Mouse (Mus musculus) hindbrain, embryonic 15.5 days (tissue): ENCODE data around the gene Ppm1a. TPM values are rescaled to one million over a fixed set of nuclear protein-coding genes. Genes with fewer than 3 reads are reported as not detected.
A peak's percentile ranks its signal among the peaks of the same experiment; 100 is the strongest.
"Not testable (repeated sequence)": the region's sequence is repeated elsewhere in the genome, so short reads cannot be mapped to it uniquely, and the experiment has no call there.

Source experiments
- ATAC-seq: fragments of 200-750 bp; cut with Nextera tagmentation; 2 replicates; pipeline ENCODE4 v1.8.0; 2017; ENCODE audit warnings: low read depth, moderate number of reproducible peaks, moderate TSS enrichment; ENCODE audit not compliant: low FRiP score
- H3K27ac ChIP-seq: fragments of 300-500 bp; sonication (generic); replicated peaks from 2 replicates; pipeline ENCODE4 v1.5.1; 2015; ENCODE audit warnings: mild to moderate bottlenecking, inconsistent platforms
- H3K27me3 ChIP-seq: fragments of 300-500 bp; sonication (generic); 2 replicates; pipeline ENCODE4 v1.6.1; 2015; ENCODE audit warnings: control low read depth, inconsistent platforms
- H3K36me3 ChIP-seq: fragments of 300-500 bp; sonication (generic); 2 replicates; pipeline ENCODE4 v1.6.1; 2015; ENCODE audit warnings: control low read depth, inconsistent platforms
- H3K4me1 ChIP-seq: fragments of 300-500 bp; sonication (generic); replicated peaks from 2 replicates; pipeline ENCODE4 v1.6.1; 2015; ENCODE audit warnings: control low read depth, inconsistent platforms
- H3K4me2 ChIP-seq: fragments of 300-500 bp; sonication (generic); 2 replicates; pipeline ENCODE4 v1.6.1; 2015; ENCODE audit warnings: moderate library complexity, mild to moderate bottlenecking, inconsistent platforms
- H3K4me3 ChIP-seq: fragments of 300-500 bp; sonication (generic); 2 replicates; pipeline ENCODE4 v1.5.1; 2015; ENCODE audit warnings: mild to moderate bottlenecking, inconsistent platforms
- H3K9ac ChIP-seq: fragments of 300-500 bp; sonication (generic); 2 replicates; pipeline ENCODE4 v1.6.1; 2015; ENCODE audit warnings: inconsistent platforms
- H3K9me3 ChIP-seq: fragments of 300-500 bp; sonication (generic); 2 replicates; pipeline ENCODE4 v1.6.1; 2016; ENCODE audit warnings: control low read depth, inconsistent platforms
- WGBS: fragments of 180-500 bp; shearing (Covaris S2); methylation state at CpG from one replicate; pipeline ENCODE4 v1.1.7; 2015; 5-methylcytosine and 5-hydroxymethylcytosine counted together
- polyA plus RNA-seq: library from polyadenylated mRNA; unstranded; fragments of >200 nt; fragmentation: Nextera tagmentation; extraction: Ambion mirVana; gene quantifications from 2 replicates; pipeline ENCODE4 v1.2.1, GENCODE M21; 2015

Ppm1a gene
- polyA plus RNA-seq, 1 experiment from 2014 or later = 70.9 TPM

DNA sequence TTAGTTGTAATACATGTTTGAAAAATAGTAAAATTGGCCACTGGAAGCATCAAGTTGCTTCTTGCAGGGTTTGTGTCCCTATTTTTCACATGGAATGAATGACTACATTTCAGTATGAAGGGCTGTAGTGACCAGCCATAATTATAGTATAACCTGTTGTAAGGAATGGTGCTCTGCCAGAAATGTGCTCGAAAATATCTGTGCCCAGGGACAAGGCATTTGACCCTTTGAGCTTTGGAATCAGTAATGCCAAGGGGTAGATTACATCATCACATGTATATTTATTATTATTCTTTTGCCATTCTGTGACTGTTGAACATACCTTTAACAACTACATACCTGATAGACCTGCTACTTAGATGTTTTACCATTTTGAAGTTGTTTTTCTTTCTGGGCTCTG, 5.9 kb downstream of the Ppm1a start:
- H3K4me1 ChIP-seq = peaks cover 28% of the 10 kb centered on the region
- no peaks in the 10 kb centered on the region for H3K27me3 ChIP-seq
- ATAC-seq = no peak
- peak overlapping the region; percentile 70 for H3K4me2 ChIP-seq
- H3K27ac ChIP-seq = no peak overlapping the region
- no peak overlapping the region for H3K9ac ChIP-seq
- WGBS = 46% methylated on average over 1 of the region's 1 CpGs
- H3K36me3 ChIP-seq = no peaks in the 10 kb centered on the region
- no peaks in the 10 kb centered on the region for H3K9me3 ChIP-seq
- H3K4me3 ChIP-seq = peak overlapping the region; percentile 69

DNA sequence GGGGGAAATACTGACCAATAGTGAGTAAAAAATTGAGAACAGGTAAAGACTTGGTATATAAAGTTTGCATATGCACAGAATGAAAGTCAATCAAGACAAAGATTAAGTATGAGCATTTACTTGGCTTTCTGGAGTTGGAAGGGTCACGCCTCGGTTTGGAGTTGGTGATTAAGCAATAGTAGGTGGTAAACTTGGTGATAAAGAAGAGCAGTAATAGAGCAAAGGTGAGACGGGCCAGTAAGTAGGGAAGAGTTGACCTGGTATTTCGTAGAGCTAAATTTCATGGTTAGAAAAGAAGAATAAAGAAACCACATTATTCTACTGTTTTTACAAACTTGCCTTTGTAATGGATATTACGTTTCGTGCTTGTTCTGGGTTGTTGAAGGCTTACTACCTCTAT, 10.6 kb downstream of the Ppm1a start:
- Histone ChIP-seq H3K27ac (no peak overlapping the region), H3K9me3 (no peaks in the 10 kb centered on the region), H3K4me3 (no peak overlapping the region), H3K36me3 (no peaks in the 10 kb centered on the region), H3K9ac (no peak overlapping the region), H3K27me3 (no peaks in the 10 kb centered on the region), H3K4me1 (peaks cover 17% of the 10 kb centered on the region), H3K4me2 (no peak overlapping the region)
- ATAC-seq = no peak
- WGBS = 92% methylated on average over 6 of the region's 6 CpGs

DNA sequence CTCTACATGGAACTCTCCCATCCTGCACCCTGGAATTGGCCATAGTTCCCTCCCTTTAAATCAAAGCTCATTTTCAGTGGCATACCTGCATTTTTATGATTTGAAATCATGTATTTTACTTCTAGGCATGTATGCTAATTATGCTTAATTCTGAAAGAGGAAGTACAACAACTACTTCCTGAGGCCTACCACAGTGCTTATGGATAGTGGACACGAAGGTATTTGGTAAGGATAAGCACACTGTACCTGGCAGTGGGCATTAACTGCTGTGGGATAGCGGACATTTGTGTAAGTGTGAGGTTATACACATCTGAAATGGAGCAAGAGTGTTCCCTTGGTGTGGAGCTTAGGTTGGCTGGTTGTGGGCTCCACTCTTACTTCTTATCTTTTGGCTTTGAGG, 11.0 kb downstream of the Ppm1a start:
- Histone ChIP-seq H3K36me3 (no peaks in the 10 kb centered on the region), H3K9me3 (no peaks in the 10 kb centered on the region), H3K4me3 (no peak overlapping the region), H3K27me3 (no peaks in the 10 kb centered on the region), H3K4me1 (peaks cover 13% of the 10 kb centered on the region), H3K4me2 (no peak overlapping the region), H3K9ac (no peak overlapping the region), H3K27ac (no peak overlapping the region)
- 89% methylated on average over 2 of the region's 2 CpGs for WGBS
- ATAC-seq = no peak

DNA sequence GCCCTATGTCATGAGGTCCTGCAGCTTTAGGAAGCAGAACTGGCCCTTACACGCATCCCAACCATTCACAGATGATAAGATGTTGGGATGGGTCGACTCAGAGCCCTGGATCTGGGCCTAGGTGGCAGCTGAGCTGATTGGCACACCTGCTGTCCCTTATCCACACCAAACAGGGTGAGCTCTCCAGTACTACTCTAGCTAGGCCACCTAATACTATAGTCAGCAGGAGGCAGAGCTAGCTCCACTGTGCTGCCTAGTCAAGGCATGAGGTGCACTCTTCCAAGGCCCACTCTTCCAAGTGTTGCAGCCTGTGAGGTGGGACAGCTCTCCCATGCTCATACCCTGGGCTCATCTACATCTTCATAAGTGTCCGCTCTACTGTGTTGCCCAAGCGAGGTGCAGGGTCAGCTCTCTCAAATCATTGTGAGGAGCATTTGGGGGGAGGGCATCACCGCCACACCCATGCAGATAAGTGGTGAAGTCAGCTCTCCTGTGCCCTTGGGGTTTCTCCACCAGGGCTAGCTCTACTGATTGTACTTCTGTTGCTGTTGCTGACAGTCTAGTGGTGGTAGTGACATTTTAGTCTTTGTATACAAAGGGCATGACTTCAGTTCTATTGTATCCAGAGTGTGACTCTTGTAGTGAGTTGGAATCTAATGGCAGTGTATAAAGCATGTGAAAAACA, 12.4 kb downstream of the Ppm1a start:
- H3K4me3 ChIP-seq = no peak overlapping the region
- H3K9ac ChIP-seq = no peak overlapping the region
- H3K4me2 ChIP-seq = no peak overlapping the region
- ATAC-seq = peak; percentile 24; the same call in 1 of the 2 replicates
- WGBS = 95% methylated on average over 5 of the region's 5 CpGs
- 0 out of 2 replicates have a peak, but pooled peaks cover 4% of the 10 kb centered on the region for H3K4me1 ChIP-seq
- no peaks in the 10 kb centered on the region for H3K9me3 ChIP-seq
- H3K27ac ChIP-seq = no peak overlapping the region
- H3K36me3 ChIP-seq = no peaks in the 10 kb centered on the region
- H3K27me3 ChIP-seq = no peaks in the 10 kb centered on the region

DNA sequence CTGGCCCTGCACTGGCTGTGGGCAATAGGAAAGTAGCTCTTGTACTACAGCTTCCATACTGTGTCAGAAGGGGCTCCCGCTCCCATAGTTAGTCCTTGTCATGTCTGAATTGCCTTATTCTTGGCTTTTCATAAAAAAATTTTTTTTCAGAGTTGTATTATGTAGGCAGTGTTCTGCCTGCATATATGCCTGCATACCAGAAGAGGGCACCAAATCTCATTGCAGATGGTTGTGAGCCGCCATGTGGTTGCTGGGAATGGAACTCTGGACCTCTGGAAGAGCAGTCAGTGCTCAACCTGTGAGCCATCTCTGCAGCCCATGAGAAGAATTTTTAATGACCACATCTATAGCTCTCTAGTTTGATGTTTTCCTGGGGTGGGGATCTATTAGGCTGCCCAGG, 13.9 kb downstream of the Ppm1a start:
- WGBS = 100% methylated on average over 2 of the region's 2 CpGs

DNA sequence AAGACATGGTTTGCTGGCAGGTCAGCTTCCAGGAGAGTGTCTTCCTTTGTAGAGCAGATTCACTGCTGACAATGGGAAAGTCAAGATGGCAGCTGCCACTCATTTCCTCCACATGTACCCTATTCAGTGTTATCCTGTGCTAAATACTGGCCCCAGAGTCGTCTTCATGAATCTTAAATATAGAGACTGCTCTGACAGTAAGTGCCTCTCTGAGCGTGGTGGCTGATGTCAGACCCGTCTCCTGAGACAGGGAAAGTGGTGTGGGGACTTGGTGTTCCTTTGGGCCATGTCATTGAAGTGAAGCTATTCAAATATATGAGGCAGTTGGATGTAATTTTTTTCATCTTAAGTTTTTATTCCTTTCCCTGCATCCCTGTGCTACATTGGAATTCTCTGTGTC, 14.5 kb downstream of the Ppm1a start:
- Histone ChIP-seq H3K36me3 (no peaks in the 10 kb centered on the region), H3K4me2 (no peak overlapping the region), H3K9me3 (no peaks in the 10 kb centered on the region), H3K4me1 (0 out of 2 replicates have a peak, but pooled peaks cover 4% of the 10 kb centered on the region), H3K9ac (no peak overlapping the region), H3K27me3 (no peaks in the 10 kb centered on the region), H3K27ac (no peak overlapping the region), H3K4me3 (no peak overlapping the region)
- ATAC-seq = no peak
- 85% methylated on average over 3 of the region's 3 CpGs for WGBS

More for the DNA sequence above, 13.9 kb downstream of the Ppm1a start:
- no peak overlapping the region for H3K9ac ChIP-seq
- no peaks in the 10 kb centered on the region for H3K9me3 ChIP-seq
- H3K27me3 ChIP-seq = no peaks in the 10 kb centered on the region
- H3K4me3 ChIP-seq = no peak overlapping the region
- H3K36me3 ChIP-seq = no peaks in the 10 kb centered on the region
- 0 out of 2 replicates have a peak, but pooled peaks cover 4% of the 10 kb centered on the region for H3K4me1 ChIP-seq
- H3K27ac ChIP-seq = no peak overlapping the region
- H3K4me2 ChIP-seq = no peak overlapping the region
- no peak for ATAC-seq

DNA sequence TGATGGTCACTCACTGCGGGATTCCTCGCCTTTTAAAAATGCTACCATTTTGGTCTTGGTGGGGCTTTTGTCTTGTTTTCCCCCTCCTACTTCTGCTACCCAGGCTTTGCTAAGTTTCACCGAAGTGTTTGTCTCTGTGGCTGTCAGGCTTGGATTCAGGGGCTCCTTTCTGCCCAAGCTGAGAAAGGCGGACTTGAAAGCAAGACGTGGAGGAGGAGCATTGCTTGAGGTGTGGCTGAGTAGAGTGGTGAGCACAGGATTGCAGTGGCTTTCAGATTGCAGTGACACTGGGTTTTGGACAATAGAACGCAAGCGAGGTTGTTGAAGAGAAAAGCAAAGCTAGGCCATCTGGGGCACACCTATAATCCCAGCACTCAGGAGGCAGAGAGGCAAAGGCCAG, 16.7 kb downstream of the Ppm1a start:
- H3K27me3 ChIP-seq = no peaks in the 10 kb centered on the region
- 62% methylated on average over 7 of the region's 7 CpGs for WGBS
- no peaks in the 10 kb centered on the region for H3K36me3 ChIP-seq
- peaks cover 4% of the 10 kb centered on the region; the same call in 1 of the 2 replicates for H3K4me1 ChIP-seq
- H3K27ac ChIP-seq = no peak overlapping the region
- no peak overlapping the region for H3K9ac ChIP-seq
- H3K9me3 ChIP-seq = no peaks in the 10 kb centered on the region
- no peak overlapping the region for H3K4me2 ChIP-seq
- H3K4me3 ChIP-seq = no peak overlapping the region
- no peak for ATAC-seq

DNA sequence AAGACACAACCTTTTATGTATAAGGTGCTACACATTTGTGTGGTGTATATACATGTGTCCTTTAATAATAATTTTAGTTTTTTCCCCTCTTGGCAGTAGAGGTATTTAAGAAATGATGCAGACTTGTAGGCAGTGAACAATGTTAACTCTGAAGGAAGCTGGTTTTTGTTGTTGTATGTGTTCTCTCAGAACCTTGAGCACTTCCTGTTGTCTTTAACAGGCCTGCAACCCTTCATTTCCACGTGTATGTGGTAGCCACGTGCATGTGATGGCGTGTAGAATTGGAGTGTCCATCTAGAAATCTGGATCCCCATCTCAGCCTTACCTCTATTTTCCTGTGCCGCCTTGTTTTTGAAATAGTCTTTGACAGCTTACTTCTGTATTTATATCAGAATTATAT, 20.0 kb downstream of the Ppm1a start:
- ATAC-seq = no peak
- Histone ChIP-seq H3K9me3 (no peaks in the 10 kb centered on the region), H3K36me3 (no peaks in the 10 kb centered on the region), H3K27ac (no peak overlapping the region), H3K4me3 (no peak overlapping the region), H3K9ac (no peak overlapping the region), H3K4me2 (no peak overlapping the region), H3K4me1 (peaks cover 4% of the 10 kb centered on the region; the same call in 1 of the 2 replicates), H3K27me3 (no peaks in the 10 kb centered on the region)
- WGBS = 91% methylated on average over 4 of the region's 4 CpGs

DNA sequence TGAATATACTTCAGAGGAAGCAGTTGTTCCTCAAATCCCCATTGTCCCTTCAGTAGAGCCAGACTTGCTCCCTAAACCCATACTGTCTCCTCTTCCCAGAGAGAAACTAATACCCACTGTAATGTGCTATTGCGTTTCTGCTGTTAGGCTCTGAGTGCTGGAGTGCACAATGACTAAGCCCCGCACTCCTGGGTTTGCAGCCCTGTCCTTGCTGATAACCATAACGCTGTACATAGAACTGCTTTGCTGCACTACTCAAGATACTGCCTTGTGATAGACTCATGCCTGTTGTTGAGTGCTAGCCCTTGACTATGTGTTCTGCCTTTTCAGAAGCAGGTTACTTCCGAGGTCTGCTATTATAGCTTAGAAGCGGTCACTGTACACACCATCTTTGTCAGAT, 22.9 kb downstream of the Ppm1a start:
- peaks cover 14% of the 10 kb centered on the region for H3K36me3 ChIP-seq
- H3K9ac ChIP-seq = no peak overlapping the region
- 92% methylated on average over 5 of the region's 5 CpGs for WGBS
- no peaks in the 10 kb centered on the region for H3K9me3 ChIP-seq
- H3K4me3 ChIP-seq = no peak overlapping the region
- H3K27me3 ChIP-seq = no peaks in the 10 kb centered on the region
- H3K27ac ChIP-seq = no peak overlapping the region
- no peak overlapping the region for H3K4me2 ChIP-seq
- no peak for ATAC-seq
- peaks cover 4% of the 10 kb centered on the region; the same call in 1 of the 2 replicates for H3K4me1 ChIP-seq

DNA sequence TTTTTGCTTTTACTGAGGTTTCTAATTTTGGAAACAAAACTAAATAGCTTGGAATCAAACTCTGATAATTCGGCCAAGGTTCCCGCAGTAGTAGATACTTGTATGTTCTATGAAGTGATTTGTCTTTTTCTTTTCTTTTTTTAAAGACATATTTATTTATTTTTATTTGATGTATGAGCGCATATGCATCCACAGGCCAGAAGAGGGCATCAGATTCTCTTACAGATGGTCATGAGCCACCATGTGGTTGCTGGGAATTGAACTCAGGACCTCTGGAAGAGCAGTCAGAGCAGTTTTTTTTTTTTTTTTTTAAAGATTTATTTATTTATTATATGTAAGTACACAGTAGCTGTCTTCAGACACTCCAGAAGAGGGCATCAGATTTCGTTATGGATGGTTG, 25.5 kb downstream of the Ppm1a start:
- H3K9ac ChIP-seq, H3K9me3 ChIP-seq, H3K4me3 ChIP-seq, H3K4me2 ChIP-seq, H3K27ac ChIP-seq, H3K4me1 ChIP-seq, ATAC-seq, H3K27me3 ChIP-seq: not testable (repeated sequence)
- 93% methylated on average over 4 of the region's 4 CpGs for WGBS
- H3K36me3 ChIP-seq = peaks cover 28% of the 10 kb centered on the region

DNA sequence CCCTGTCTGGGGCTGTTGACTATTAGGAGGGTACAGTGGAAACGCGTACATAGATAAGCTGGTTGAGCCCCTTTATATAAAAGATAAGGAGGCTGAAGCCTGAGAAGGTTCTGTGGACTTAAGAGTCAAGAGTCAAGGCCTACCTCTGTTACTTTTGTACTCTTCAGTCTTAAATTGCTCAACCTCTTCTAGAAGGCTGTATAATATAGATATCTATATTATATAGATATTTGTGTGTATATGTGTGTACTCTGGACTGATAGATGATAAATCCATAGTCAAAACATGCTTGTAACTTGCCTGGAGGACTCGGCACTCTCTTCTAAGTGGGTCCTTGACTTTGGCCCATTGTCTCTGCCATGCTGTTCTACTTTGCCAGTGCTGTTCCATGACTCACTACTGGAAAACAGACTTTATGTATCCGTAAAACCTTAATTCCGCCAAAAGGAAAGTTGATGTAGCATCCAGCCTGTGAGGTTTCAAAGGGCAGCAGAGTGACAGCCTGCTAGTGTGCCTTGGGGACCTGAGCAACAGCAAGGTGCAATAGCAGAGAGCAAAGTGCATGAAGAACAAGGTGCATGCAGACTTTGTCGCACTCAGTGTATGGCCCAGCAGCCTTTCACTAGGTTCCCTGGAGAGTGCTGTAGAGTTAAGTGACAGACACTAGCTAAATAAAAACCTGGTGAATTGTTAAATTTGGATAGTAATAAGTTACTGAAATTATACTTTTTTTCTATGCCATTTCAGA, 28.1 kb downstream of the Ppm1a start:
- Histone ChIP-seq H3K4me2 (no peak overlapping the region), H3K9me3 (no peaks in the 10 kb centered on the region), H3K27ac (no peak overlapping the region), H3K4me1 (0 out of 2 replicates have a peak, but pooled peaks cover 4% of the 10 kb centered on the region), H3K27me3 (no peaks in the 10 kb centered on the region), H3K4me3 (no peak overlapping the region), H3K36me3 (peaks cover 28% of the 10 kb centered on the region), H3K9ac (no peak overlapping the region)
- WGBS = 95% methylated on average over 6 of the region's 6 CpGs
- no peak for ATAC-seq

DNA sequence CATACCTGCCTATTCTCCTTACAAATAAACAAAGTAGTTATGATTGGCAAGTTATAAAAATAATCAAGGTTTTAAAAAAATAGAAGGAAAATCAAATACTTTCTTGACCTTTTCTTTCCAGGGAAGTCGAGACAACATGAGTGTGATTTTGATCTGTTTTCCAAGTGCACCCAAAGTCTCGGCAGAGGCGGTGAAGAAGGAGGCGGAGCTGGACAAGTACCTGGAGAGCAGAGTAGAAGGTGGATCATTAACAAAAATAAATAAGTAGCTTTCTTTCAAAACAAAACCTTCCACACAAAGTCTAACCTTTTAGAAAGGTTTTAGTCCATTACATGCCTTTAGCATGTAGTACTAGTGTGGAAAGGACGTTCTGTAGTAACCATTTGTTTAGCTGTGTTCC, 29.3 kb downstream of the Ppm1a start:
- no peaks in the 10 kb centered on the region for H3K27me3 ChIP-seq
- no peak overlapping the region for H3K9ac ChIP-seq
- peaks cover 28% of the 10 kb centered on the region for H3K36me3 ChIP-seq
- H3K4me1 ChIP-seq = 0 out of 2 replicates have a peak, but pooled peaks cover 7% of the 10 kb centered on the region
- H3K4me3 ChIP-seq = no peak overlapping the region
- WGBS = 91% methylated on average over 5 of the region's 5 CpGs
- no peak for ATAC-seq
- H3K4me2 ChIP-seq = no peak overlapping the region
- H3K27ac ChIP-seq = no peak overlapping the region
- no peaks in the 10 kb centered on the region for H3K9me3 ChIP-seq
